Mouse (Mus musculus) midbrain, embryonic 15.5 days (tissue): Measurements from ENCODE around the gene Traf7. TPM values are rescaled to one million over a fixed set of nuclear protein-coding genes. Genes with fewer than 3 reads are reported as not detected.

Source experiments
- ATAC-seq: fragments of 200-750 bp; cut with Nextera tagmentation; replicated peaks from 2 replicates; pipeline ENCODE4 v1.8.0; 2017; ENCODE audit warnings: moderate TSS enrichment
- H3K27ac ChIP-seq: fragments of 300-500 bp; sonication (generic); 2 replicates; pipeline ENCODE4 v1.5.1; 2015; ENCODE audit warnings: mild to moderate bottlenecking, inconsistent platforms
- H3K27me3 ChIP-seq: fragments of 300-500 bp; sonication (generic); replicated peaks from 2 replicates; pipeline ENCODE4 v1.6.1; 2015; ENCODE audit warnings: inconsistent platforms
- H3K36me3 ChIP-seq: fragments of 300-500 bp; sonication (generic); replicated peaks from 2 replicates; pipeline ENCODE4 v1.6.1; 2015; ENCODE audit warnings: inconsistent platforms
- H3K4me1 ChIP-seq: fragments of 300-500 bp; sonication (generic); 2 replicates; pipeline ENCODE4 v1.6.1; 2015; ENCODE audit warnings: inconsistent platforms
- H3K4me2 ChIP-seq: fragments of 300-500 bp; sonication (generic); 2 replicates; pipeline ENCODE4 v1.6.1; 2015; ENCODE audit warnings: inconsistent platforms, mild to moderate bottlenecking, moderate library complexity
- H3K4me3 ChIP-seq: fragments of 300-500 bp; sonication (generic); 2 replicates; pipeline ENCODE4 v1.5.1; 2015; ENCODE audit warnings: mild to moderate bottlenecking, inconsistent platforms
- H3K9ac ChIP-seq: fragments of 300-500 bp; sonication (generic); 2 replicates; pipeline ENCODE4 v1.6.1; 2015; ENCODE audit warnings: mild to moderate bottlenecking, inconsistent platforms
- H3K9me3 ChIP-seq: fragments of 300-500 bp; sonication (generic); 2 replicates; pipeline ENCODE4 v1.6.1; 2016; ENCODE audit warnings: inconsistent platforms
- WGBS: fragments of 180-500 bp; shearing (Covaris S2); methylation state at CpG from one replicate; pipeline ENCODE4 v1.1.7; 2015; ENCODE audit warnings: mixed read lengths; 5-methylcytosine and 5-hydroxymethylcytosine counted together
- polyA plus RNA-seq: library from polyadenylated mRNA; unstranded; fragments of >200 nt; fragmentation: Nextera tagmentation; extraction: Ambion mirVana; gene quantifications from 2 replicates; pipeline ENCODE4 v1.2.1, GENCODE M21; 2015

Gene Traf7
- polyA plus RNA-seq, 1 experiment from 2014 or later, result 108 TPM

DNA sequence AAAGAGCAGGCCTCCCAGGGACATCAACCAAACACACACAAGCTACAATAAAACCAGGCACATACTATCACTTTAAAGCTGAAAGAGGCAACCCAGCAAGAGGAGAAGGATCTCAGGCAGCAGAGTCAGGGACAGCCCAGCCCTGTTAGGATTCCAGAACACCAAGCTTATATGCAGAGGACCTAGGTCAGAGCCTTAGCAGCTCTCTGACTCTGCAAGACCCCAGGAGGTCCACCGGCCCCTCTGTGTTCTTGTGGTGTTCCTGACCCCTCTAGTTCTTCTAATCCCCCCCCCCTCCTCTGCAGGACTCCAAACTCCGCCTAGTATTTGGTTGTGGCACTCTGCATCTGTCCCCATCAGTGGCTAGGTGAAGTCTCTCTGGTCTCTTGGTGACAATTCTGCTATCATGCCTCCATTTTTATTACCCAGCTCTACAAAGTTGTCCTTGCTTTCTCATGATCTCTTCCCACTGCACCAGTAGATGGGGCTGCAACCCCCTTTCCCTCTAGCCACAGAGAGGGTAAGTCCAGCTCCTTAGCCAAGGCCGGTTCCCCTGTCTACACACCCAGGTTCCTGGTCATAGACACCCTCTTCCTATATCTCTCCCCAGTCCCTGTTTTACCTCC lies 47.4 kb downstream of the Traf7 start:
- Histone ChIP-seq H3K4me1 (peaks cover 23% of the 10 kb centered on the region), H3K36me3 (peaks cover 15% of the 10 kb centered on the region), H3K27ac (no peak overlapping the region), H3K4me3 (no peak overlapping the region), H3K9ac (no peak overlapping the region), H3K27me3 (no peaks in the 10 kb centered on the region), H3K9me3 (no peaks in the 10 kb centered on the region), H3K4me2 (no peak overlapping the region)
- no peak for ATAC-seq
- 41% methylated on average over 3 of the region's 3 CpGs for WGBS

DNA sequence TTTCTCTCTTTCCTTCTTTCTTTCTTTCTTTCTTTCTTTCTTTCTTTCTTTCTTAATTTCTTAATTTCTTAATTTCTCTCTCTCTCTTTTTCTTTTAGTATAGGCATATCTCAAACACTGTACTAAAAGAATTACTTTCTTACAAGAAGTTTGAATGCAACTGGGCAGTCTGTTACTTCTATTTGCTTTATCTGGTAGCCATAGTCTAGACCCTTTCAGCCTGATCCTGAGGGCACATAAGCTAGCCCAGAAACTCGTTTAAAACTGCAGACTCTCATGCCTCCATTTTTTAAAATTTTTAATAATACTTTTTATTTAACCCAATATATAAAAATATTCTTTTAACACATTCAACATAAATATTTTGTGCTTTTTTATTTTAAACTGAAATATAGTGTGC lies 48.3 kb downstream of the Traf7 start:
- WGBS, result 26% methylated on average over 1 of the region's 1 CpGs

GRCm38 (mm10) chr17:24478663-24479380 lies 48.9 kb downstream of the Traf7 start, which contains the start of gene Mlst8:
Mlst8 (minus strand) TSS chr17:24479078.
- peak within 1 kb of the TSS; percentile 54 for H3K4me2 ChIP-seq
- H3K9ac ChIP-seq, result peak within 1 kb of the TSS; percentile 68
- H3K9me3 ChIP-seq, result no peaks in the 10 kb centered on the region
- ATAC-seq, result peak; percentile 92
- H3K4me3 ChIP-seq, result peak within 1 kb of the TSS; percentile 61
- peaks cover 18% of the 10 kb centered on the region for H3K36me3 ChIP-seq
- peaks cover 21% of the 10 kb centered on the region for H3K4me1 ChIP-seq
- no peaks in the 10 kb centered on the region for H3K27me3 ChIP-seq
- H3K27ac ChIP-seq, result peak within 1 kb of the TSS; percentile 95
- WGBS, result under 1% methylated on average over 48 of the region's 48 CpGs

More for the DNA sequence above, 48.3 kb downstream of the Traf7 start:
- H3K9me3 ChIP-seq, result no peaks in the 10 kb centered on the region
- H3K27ac ChIP-seq, result peak overlapping the region; percentile 95; the same call in 1 of the 2 replicates
- peak overlapping the region; percentile 54 for H3K4me2 ChIP-seq
- peaks cover 21% of the 10 kb centered on the region for H3K4me1 ChIP-seq
- H3K9ac ChIP-seq, result no peak overlapping the region
- peaks cover 16% of the 10 kb centered on the region for H3K36me3 ChIP-seq
- H3K27me3 ChIP-seq, result no peaks in the 10 kb centered on the region
- no peak for ATAC-seq
- H3K4me3 ChIP-seq, result peak overlapping the region; percentile 61

DNA sequence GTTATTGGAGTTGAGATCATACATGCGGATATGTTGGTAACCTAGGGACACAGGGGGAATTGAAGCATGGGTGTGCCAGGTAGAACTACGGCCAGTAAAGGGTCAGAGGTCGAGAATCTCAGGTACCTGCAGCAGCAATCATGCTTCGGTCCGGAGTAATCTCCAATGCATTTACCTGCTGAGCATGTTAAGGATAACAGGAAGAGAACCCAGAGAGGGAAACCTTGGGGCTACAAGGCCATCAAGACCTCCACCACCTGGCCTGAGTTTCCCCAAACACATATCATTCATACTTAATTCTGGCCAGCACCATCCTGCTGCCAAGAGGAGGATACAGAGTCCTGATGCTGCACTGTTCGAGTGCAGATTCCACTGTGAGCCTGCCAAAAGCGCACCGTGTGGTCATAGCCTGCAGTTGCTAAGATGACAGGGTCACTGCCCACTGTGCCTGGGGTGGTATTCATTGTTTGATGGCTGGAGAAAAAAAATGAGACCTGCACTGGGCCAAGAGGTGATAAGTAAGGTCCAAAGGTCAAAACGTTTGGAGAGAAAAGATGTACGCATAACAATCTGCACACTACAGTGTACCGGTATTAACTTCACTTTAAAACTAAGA lies 49.6 kb downstream of the Traf7 start:
- 51% methylated on average over 11 of the region's 11 CpGs for WGBS
- H3K4me1 ChIP-seq, result peaks cover 22% of the 10 kb centered on the region
- no peaks in the 10 kb centered on the region for H3K9me3 ChIP-seq
- H3K4me3 ChIP-seq, result peak overlapping the region; percentile 61
- H3K4me2 ChIP-seq, result peak overlapping the region; percentile 54
- peak; percentile 37 for ATAC-seq
- peak overlapping the region; percentile 68 for H3K9ac ChIP-seq
- H3K36me3 ChIP-seq, result peaks cover 18% of the 10 kb centered on the region
- peak overlapping the region; percentile 95 for H3K27ac ChIP-seq
- no peaks in the 10 kb centered on the region for H3K27me3 ChIP-seq

DNA sequence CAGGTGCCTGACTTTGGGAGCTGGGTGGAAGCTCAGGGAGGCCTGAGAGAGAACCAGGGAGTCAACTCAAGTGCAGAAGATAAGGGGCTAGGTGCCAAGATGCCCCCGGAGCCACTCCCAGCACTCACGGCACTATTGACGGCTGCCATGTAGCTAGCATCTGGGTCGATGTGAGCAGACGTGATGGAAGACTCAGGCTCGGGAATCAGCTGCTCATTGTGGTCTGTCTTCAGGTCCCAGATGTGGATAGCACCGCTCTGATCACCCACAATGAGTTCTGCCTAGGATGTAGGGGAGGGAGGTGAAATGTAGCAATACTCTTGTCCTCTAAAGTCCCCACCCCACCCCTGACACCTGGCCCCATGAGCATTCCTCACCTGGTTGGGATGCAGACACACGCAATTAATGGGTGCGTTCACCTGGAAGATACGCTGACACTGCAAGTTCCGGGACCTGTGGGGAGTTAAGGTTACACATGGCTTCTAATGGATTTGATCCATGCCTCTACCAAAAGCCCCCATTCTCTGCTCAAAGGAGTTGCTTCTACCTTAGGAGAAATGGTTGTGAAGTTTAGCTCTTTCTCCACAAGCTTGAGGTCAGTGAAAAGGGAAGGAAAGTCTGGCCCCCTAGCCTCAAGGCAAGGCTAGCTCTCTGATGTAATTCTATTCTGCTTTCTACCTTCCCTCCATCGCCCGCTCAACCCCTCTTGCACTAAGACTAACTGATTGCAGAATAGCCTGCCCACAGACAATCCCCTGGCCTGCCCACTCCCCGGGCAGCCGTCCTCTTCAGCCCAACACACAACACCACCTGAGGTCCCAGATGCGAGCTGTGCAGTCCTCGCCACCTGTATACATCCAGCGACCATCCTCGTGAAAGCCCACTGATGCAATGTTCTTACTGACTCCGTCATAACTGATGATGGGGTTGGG lies 50.4 kb downstream of the Traf7 start:
- 93% methylated on average over 20 of the region's 20 CpGs for WGBS
- H3K27ac ChIP-seq, result no peak overlapping the region
- H3K4me3 ChIP-seq, result peak overlapping the region; percentile 61; the same call in 1 of the 2 replicates
- H3K9ac ChIP-seq, result peak overlapping the region; percentile 68
- peaks cover 18% of the 10 kb centered on the region for H3K36me3 ChIP-seq
- no peaks in the 10 kb centered on the region for H3K9me3 ChIP-seq
- no peaks in the 10 kb centered on the region for H3K27me3 ChIP-seq
- ATAC-seq, result no peak
- H3K4me2 ChIP-seq, result peak overlapping the region; percentile 54; the same call in 1 of the 2 replicates
- H3K4me1 ChIP-seq, result peaks cover 30% of the 10 kb centered on the region

DNA sequence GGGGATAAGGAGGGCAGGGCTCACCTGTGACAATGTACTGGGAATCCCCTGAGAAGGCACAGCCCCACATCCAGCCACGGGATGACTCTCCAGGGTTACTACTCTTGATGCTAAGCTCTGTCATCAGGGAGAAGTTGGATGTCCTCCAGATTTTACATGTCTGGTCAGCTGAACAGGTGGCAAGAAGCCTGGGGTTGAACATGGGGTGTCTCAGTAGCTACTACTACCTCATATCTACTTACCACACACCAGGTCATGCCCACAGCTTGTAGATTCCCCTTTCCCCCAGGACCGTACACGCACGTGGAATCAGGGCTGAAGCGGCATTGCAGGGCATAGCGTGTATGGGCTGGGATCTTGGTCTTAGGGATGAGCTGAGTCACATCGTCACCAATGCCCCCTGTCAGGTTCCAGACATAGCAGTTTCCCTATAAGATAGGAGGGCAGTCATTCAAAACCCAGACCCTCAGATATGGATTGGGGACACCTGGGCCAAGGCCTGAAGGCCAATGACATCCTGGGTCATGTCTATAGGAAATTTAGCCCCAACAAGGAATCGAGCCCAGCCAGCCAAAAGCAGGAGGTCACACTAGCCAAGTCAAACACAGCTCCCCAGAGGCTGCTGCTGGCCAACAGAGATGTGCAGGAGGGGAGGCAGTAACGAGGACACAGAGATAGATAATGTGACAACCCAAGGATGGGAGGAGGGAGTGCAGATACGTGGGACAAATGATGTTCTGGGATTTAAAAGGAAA lies 51.5 kb downstream of the Traf7 start:
- peaks cover 18% of the 10 kb centered on the region for H3K36me3 ChIP-seq
- no peak for ATAC-seq

GRCm38 (mm10) chr17:24475586-24475985 lies 52.2 kb downstream of the Traf7 start:
- Histone ChIP-seq H3K27ac (no peak overlapping the region), H3K36me3 (peaks cover 18% of the 10 kb centered on the region), H3K9me3 (no peaks in the 10 kb centered on the region), H3K4me2 (no peak overlapping the region), H3K9ac (no peak overlapping the region), H3K4me1 (peaks cover 45% of the 10 kb centered on the region), H3K27me3 (no peaks in the 10 kb centered on the region), H3K4me3 (no peak overlapping the region)
- WGBS, result 95% methylated on average over 6 of the region's 6 CpGs
- no peak for ATAC-seq

More for the DNA sequence above, 51.5 kb downstream of the Traf7 start:
- Histone ChIP-seq H3K9ac (no peak overlapping the region), H3K4me1 (peaks cover 41% of the 10 kb centered on the region), H3K4me3 (no peak overlapping the region), H3K4me2 (no peak overlapping the region), H3K9me3 (no peaks in the 10 kb centered on the region), H3K27me3 (no peaks in the 10 kb centered on the region), H3K27ac (no peak overlapping the region)
- 92% methylated on average over 10 of the region's 10 CpGs for WGBS

GRCm38 (mm10) chr17:24474557-24474956 lies 53.2 kb downstream of the Traf7 start:
- peaks cover 36% of the 10 kb centered on the region for H3K4me1 ChIP-seq
- H3K4me2 ChIP-seq, result no peak overlapping the region
- peaks cover 18% of the 10 kb centered on the region for H3K36me3 ChIP-seq
- ATAC-seq, result no peak
- 91% methylated on average over 5 of the region's 5 CpGs for WGBS
- no peak overlapping the region for H3K27ac ChIP-seq
- H3K9me3 ChIP-seq, result no peaks in the 10 kb centered on the region
- H3K27me3 ChIP-seq, result no peaks in the 10 kb centered on the region
- no peak overlapping the region for H3K9ac ChIP-seq
- H3K4me3 ChIP-seq, result no peak overlapping the region

DNA sequence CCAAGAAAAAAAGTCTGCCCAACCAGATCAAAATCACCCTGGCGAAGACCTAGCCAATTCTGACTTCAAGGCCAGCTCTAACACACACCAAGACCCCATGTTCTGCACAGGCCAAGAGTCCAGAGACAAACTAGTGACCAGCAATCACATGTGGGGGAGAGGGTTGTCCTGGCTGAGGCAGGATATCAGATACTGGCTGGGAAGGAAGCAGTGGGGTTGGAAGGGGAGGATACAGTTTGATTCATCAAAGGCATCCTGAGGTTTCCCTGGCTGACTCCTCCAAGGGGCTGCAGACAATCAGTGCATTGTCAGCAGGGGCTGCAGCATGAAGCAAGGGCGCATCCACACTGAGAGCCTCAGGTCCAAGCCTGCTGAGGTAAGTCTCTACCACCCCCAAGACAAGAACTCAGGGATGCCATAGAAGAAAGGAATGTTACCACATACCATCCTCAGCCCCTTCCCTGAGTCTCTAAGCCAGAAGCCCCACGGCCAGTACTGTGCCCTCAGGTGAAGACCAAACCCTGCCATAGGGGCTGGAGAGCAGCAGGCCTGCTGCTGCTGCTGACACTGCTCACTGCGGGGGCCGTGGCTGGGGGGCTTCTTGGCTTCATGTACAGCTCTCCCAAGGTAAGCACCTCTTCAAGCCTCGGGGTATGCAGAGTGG lies 54.0 kb downstream of the Traf7 start, which contains the start of gene Bricd5:
Bricd5 (plus strand) TSS at position 273 of the 664 bp plus-strand sequence.
- ATAC-seq, result no peak
- H3K9me3 ChIP-seq, result no peaks in the 10 kb centered on the region
- H3K4me2 ChIP-seq, result peak within 1 kb of the TSS; percentile 2; the same call in 1 of the 2 replicates
- H3K36me3 ChIP-seq, result peaks cover 18% of the 10 kb centered on the region
- no peaks in the 10 kb centered on the region for H3K27me3 ChIP-seq
- no peak within 1 kb of the TSS for H3K4me3 ChIP-seq
- H3K27ac ChIP-seq, result no peak within 1 kb of the TSS
- peaks cover 36% of the 10 kb centered on the region for H3K4me1 ChIP-seq
- H3K9ac ChIP-seq, result no peak within 1 kb of the TSS
- 87% methylated on average over 6 of the region's 6 CpGs for WGBS

GRCm38 (mm10) chr17:24472512-24472911 lies 55.2 kb downstream of the Traf7 start:
- H3K4me2 ChIP-seq, result peak overlapping the region; percentile 99; the same call in 1 of the 2 replicates
- no peak overlapping the region for H3K4me3 ChIP-seq
- peaks cover 27% of the 10 kb centered on the region for H3K4me1 ChIP-seq
- no peak for ATAC-seq
- no peaks in the 10 kb centered on the region for H3K27me3 ChIP-seq
- no peak overlapping the region for H3K27ac ChIP-seq
- 89% methylated on average over 4 of the region's 4 CpGs for WGBS
- no peaks in the 10 kb centered on the region for H3K9me3 ChIP-seq
- peaks cover 18% of the 10 kb centered on the region for H3K36me3 ChIP-seq
- H3K9ac ChIP-seq, result no peak overlapping the region
